Mouse (Mus musculus): Measurements from ENCODE around the gene Arih2.

The Arih2 gene

GRCm38 (mm10) chr9:108559169-108559568, 90.0 kb downstream of the Arih2 start:
- no peak for DNase-seq
